Mouse (Mus musculus): ENCODE measurements at regions not wholly inside any gene's neighbourhood (a gene's known extent, or its start where the extent isn't known, plus 50 kb on each side); places are given as distances from the start of the nearest gene placed in this dataset.

DNA sequence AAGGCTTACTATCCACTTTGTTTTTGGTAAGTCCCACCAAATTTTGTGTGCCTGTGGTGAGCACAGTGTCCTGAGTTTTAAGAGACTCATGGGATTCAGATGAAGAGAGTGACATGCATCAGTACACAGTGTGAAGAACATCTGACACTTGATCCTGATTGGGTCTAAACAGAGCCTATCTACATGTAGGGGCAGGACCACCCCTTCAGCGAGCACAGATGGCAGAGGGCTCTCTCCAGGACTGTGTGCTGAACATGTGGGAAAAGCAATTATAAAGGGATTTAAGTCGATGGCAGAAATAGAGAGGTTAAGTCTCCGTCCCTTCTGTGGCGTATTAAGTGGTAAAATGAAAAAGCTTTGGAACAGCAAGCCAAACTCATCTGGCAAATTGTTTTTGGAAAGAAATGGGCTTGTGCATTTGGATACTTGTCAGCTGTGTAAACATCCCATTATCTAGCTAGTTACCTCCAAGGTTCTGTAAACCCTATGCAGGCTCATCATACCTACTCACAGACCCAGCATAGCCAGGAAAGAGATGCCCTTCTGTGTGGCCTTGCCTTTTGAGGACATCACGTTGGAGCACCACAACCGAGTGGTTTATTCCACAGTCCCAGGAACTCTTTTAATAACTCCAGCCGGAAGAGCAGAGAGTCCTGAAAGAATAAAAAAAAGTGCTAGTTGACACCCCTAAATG, 381.3 kb upstream of the Cdh11 start:
- TF ChIP-seq CTCF (IDR thresholded peaks at IDR 0.05; ENCODE audit: low read depth, low read length) = no peak
- no peak for TF ChIP-seq POLR2A (IDR thresholded peaks at IDR 0.05; ENCODE audit: extremely low read depth, insufficient read depth, low read length)
